Mouse (Mus musculus) kidney, adult 2 months (tissue): ENCODE measurements at regions not wholly inside any gene's neighbourhood (a gene's known extent, or its start where the extent isn't known, plus 50 kb on each side); places are given as distances from the start of the nearest gene placed in this dataset.

Experiments used
- DNase-seq: peaks from one replicate; pipeline ENCODE4 v3.0.0; 2021
- H3K27ac ChIP-seq: fragments of 200-500 bp; 2 replicates; pipeline ENCODE4 v1.5.1; 2012; ENCODE audit warnings: low read depth, low read length, control low read depth, inconsistent platforms; ENCODE audit not compliant: insufficient read depth
- H3K27me3 ChIP-seq: fragments of 200-500 bp; replicated peaks from 2 replicates; pipeline ENCODE4 v1.6.1; 2012; ENCODE audit warnings: mild to moderate bottlenecking, moderate library complexity, low read length, inconsistent platforms; ENCODE audit not compliant: control insufficient read depth, insufficient read depth
- H3K36me3 ChIP-seq: fragments of 200-500 bp; 2 replicates; pipeline ENCODE4 v1.6.1; 2012; ENCODE audit warnings: mild to moderate bottlenecking, moderate library complexity, low read length, inconsistent platforms; ENCODE audit not compliant: control insufficient read depth, insufficient read depth
- H3K4me1 ChIP-seq: fragments of 200-500 bp; 2 replicates; pipeline ENCODE4 v1.6.1; 2011; ENCODE audit warnings: low read length; ENCODE audit not compliant: control insufficient read depth, insufficient read depth
- H3K4me3 ChIP-seq: fragments of 200-500 bp; 2 replicates; pipeline ENCODE4 v1.5.1; 2011; ENCODE audit warnings: mild to moderate bottlenecking, low read depth, low read length, control low read depth; ENCODE audit not compliant: insufficient read depth
- CTCF ChIP-seq: fragments of 200-500 bp; conservative IDR thresholded peaks from 2 replicates; pipeline ENCODE4 v1.5.1; 2011; ENCODE audit warnings: low read depth, mild to moderate bottlenecking, control low read depth, low read length, moderate library complexity, mixed read lengths; ENCODE audit not compliant: insufficient read depth, insufficient read length
- POLR2A ChIP-seq: fragments of 200-500 bp; IDR thresholded peaks from one replicate; pipeline ENCODE4 v1.6.1; 2011; ENCODE audit warnings: low read depth, low read length, control low read depth
- WGBS: fragments of 180-500 bp; shearing (Covaris S2); methylation state at CpG from one replicate; pipeline ENCODE4 v1.1.7; 2018; 5-methylcytosine and 5-hydroxymethylcytosine counted together

- Histone ChIP-seq H3K4me3 (no peak overlapping the region), H3K27ac (no peak overlapping the region), H3K4me1 (no peaks in the 10 kb centered on the region), H3K36me3 (no peaks in the 10 kb centered on the region), H3K27me3 (no peaks in the 10 kb centered on the region)
- 74% methylated on average over 8 of the region's 8 CpGs for WGBS
- no peak for DNase-seq
- TF ChIP-seq POLR2A (no peak), CTCF (no peak)
Observed at GRCm38 (mm10) chr3:120055216-120056154, 271.2 kb upstream of the Ptbp2 start.

GRCm38 (mm10) chr3:120047238-120047637, 263.0 kb upstream of the Ptbp2 start:
- DNase-seq = no peak
- H3K27ac ChIP-seq = no peak overlapping the region
- no peaks in the 10 kb centered on the region for H3K4me1 ChIP-seq
- no peak for TF ChIP-seq CTCF
- TF ChIP-seq POLR2A = no peak
- no peaks in the 10 kb centered on the region for H3K27me3 ChIP-seq
- WGBS = 91% methylated on average over 3 of the region's 3 CpGs
- no peaks in the 10 kb centered on the region for H3K36me3 ChIP-seq
- H3K4me3 ChIP-seq = no peak overlapping the region

GRCm38 (mm10) chr3:120037526-120037925, 253.3 kb upstream of the Ptbp2 start:
- Histone ChIP-seq H3K4me1 (no peaks in the 10 kb centered on the region), H3K27ac (no peak overlapping the region), H3K4me3 (no peak overlapping the region), H3K27me3 (no peaks in the 10 kb centered on the region), H3K36me3 (no peaks in the 10 kb centered on the region)
- DNase-seq = no peak
- TF ChIP-seq POLR2A (no peak), CTCF (no peak)
- WGBS = 96% methylated on average over 3 of the region's 3 CpGs

- Histone ChIP-seq H3K36me3 (no peaks in the 10 kb centered on the region), H3K4me3 (no peak overlapping the region), H3K4me1 (no peaks in the 10 kb centered on the region), H3K27ac (no peak overlapping the region), H3K27me3 (no peaks in the 10 kb centered on the region)
- WGBS = 87% methylated on average over 10 of the region's 10 CpGs
- TF ChIP-seq CTCF = no peak
- TF ChIP-seq POLR2A = no peak
- DNase-seq = no peak
Observed at GRCm38 (mm10) chr3:120019826-120020683, 235.8 kb upstream of the Ptbp2 start.

GRCm38 (mm10) chr3:120015376-120015775, 231.1 kb upstream of the Ptbp2 start:
- no peaks in the 10 kb centered on the region for H3K4me1 ChIP-seq
- H3K27me3 ChIP-seq = no peaks in the 10 kb centered on the region
- DNase-seq = no peak
- WGBS = 74% methylated on average over 7 of the region's 7 CpGs
- H3K36me3 ChIP-seq = no peaks in the 10 kb centered on the region
- no peak for TF ChIP-seq POLR2A
- TF ChIP-seq CTCF = no peak
- no peak overlapping the region for H3K27ac ChIP-seq
- no peak overlapping the region for H3K4me3 ChIP-seq

- WGBS = 38% methylated on average over 3 of the region's 3 CpGs
- H3K4me3 ChIP-seq = no peak overlapping the region
- no peaks in the 10 kb centered on the region for H3K36me3 ChIP-seq
- no peaks in the 10 kb centered on the region for H3K4me1 ChIP-seq
- H3K27me3 ChIP-seq = no peaks in the 10 kb centered on the region
- DNase-seq = no peak
- no peak overlapping the region for H3K27ac ChIP-seq
- no peak for TF ChIP-seq CTCF
- TF ChIP-seq POLR2A = no peak
Observed at GRCm38 (mm10) chr3:120011861-120012260, 227.6 kb upstream of the Ptbp2 start.

- Histone ChIP-seq H3K36me3 (no peaks in the 10 kb centered on the region), H3K4me3 (no peak overlapping the region), H3K27ac (no peak overlapping the region), H3K27me3 (no peaks in the 10 kb centered on the region), H3K4me1 (no peaks in the 10 kb centered on the region)
- TF ChIP-seq POLR2A (no peak), CTCF (no peak)
- WGBS = 80% methylated on average over 3 of the region's 3 CpGs
- no peak for DNase-seq
Observed at GRCm38 (mm10) chr3:120008110-120008509, 223.8 kb upstream of the Ptbp2 start.
